Mouse (Mus musculus): Measurements from ENCODE around the gene Rps29.
"Not testable (repeated sequence)": the region's sequence is repeated elsewhere in the genome, so short reads cannot be mapped to it uniquely, and the experiment has no call there.

The Rps29 gene

GRCm38 (mm10) chr12:69177526-69177925, 18.5 kb upstream of the Rps29 start:
- DNase-seq = no peak

GRCm38 (mm10) chr12:69175975-69176374, 17.0 kb upstream of the Rps29 start:
- no peak for DNase-seq

- DNase-seq = no peak
Observed at GRCm38 (mm10) chr12:69171307-69171706, 12.3 kb upstream of the Rps29 start.

- DNase-seq = peak; percentile 91
Observed at GRCm38 (mm10) chr12:69168461-69169106, 9.6 kb upstream of the Rps29 start, which contains the start of gene Lrr1. Gene Lrr1, plus strand, starts transcription at chr12:69168814.

- DNase-seq = no peak
Observed at GRCm38 (mm10) chr12:69167656-69168460, 8.9 kb upstream of the Rps29 start.

- DNase-seq = not testable (repeated sequence)
Observed at GRCm38 (mm10) chr12:69166861-69167581, 8.0 kb upstream of the Rps29 start.

GRCm38 (mm10) chr12:69164904-69165303, 5.9 kb upstream of the Rps29 start:
- DNase-seq = no peak

GRCm38 (mm10) chr12:69163586-69163985, 4.6 kb upstream of the Rps29 start:
- DNase-seq = not testable (repeated sequence)

GRCm38 (mm10) chr12:69160677-69161076, 1.7 kb upstream of the Rps29 start:
- not testable (repeated sequence) for DNase-seq

GRCm38 (mm10) chr12:69159578-69159940, 573 bp upstream of the Rps29 start:
- DNase-seq = peak; percentile 90

- no peak for DNase-seq
Observed at GRCm38 (mm10) chr12:69158366-69158764, 621 bp downstream of the Rps29 start.

- no peak for DNase-seq
Observed at GRCm38 (mm10) chr12:69157107-69157506, 1.9 kb downstream of the Rps29 start.

GRCm38 (mm10) chr12:69156436-69156835, 2.5 kb downstream of the Rps29 start:
- no peak for DNase-seq

- DNase-seq = no peak
Observed at GRCm38 (mm10) chr12:69155923-69156322, 3.1 kb downstream of the Rps29 start.

- no peak for DNase-seq
Observed at GRCm38 (mm10) chr12:69150049-69150448, 8.9 kb downstream of the Rps29 start.

- no peak for DNase-seq
Observed at GRCm38 (mm10) chr12:69147166-69147735, 11.7 kb downstream of the Rps29 start.

- no peak for DNase-seq
Observed at GRCm38 (mm10) chr12:69143460-69143859, 15.5 kb downstream of the Rps29 start.

GRCm38 (mm10) chr12:69139841-69140240, 19.1 kb downstream of the Rps29 start:
- no peak for DNase-seq

GRCm38 (mm10) chr12:69139201-69139600, 19.8 kb downstream of the Rps29 start:
- DNase-seq = no peak

GRCm38 (mm10) chr12:69131981-69132380, 27.0 kb downstream of the Rps29 start:
- peak; percentile 55 for DNase-seq

GRCm38 (mm10) chr12:69131267-69131666, 27.7 kb downstream of the Rps29 start:
- no peak for DNase-seq

GRCm38 (mm10) chr12:69130486-69130885, 28.5 kb downstream of the Rps29 start:
- no peak for DNase-seq

GRCm38 (mm10) chr12:69129634-69130310, 29.2 kb downstream of the Rps29 start:
- peak; percentile 22 for DNase-seq

Data from retina, postnatal 1 day (tissue).